Mouse (Mus musculus) testis, adult 2 months (tissue): ENCODE results near the gene Gk5. TPM values are rescaled to one million over a fixed set of nuclear protein-coding genes. Genes with fewer than 3 reads are reported as not detected.
"Not testable (repeated sequence)": the region's sequence is repeated elsewhere in the genome, so short reads cannot be mapped to it uniquely, and the experiment has no call there.

Experiments
- H3K27ac ChIP-seq: fragments of 200-500 bp; 2 replicates; pipeline ENCODE4 v1.5.1; 2012; ENCODE audit warnings: low read depth, low read length; ENCODE audit not compliant: control insufficient read depth, insufficient read depth
- H3K27me3 ChIP-seq: fragments of 200-500 bp; 2 replicates; pipeline ENCODE4 v1.6.1; 2012; ENCODE audit warnings: mild to moderate bottlenecking, low read length, moderate library complexity; ENCODE audit not compliant: control insufficient read depth, insufficient read depth
- H3K36me3 ChIP-seq: fragments of 200-500 bp; 2 replicates; pipeline ENCODE4 v1.6.1; 2012; ENCODE audit warnings: mild to moderate bottlenecking, low read length; ENCODE audit not compliant: control insufficient read depth, insufficient read depth
- H3K4me1 ChIP-seq: fragments of 200-500 bp; 2 replicates; pipeline ENCODE4 v1.6.1; 2012; ENCODE audit warnings: low read length; ENCODE audit not compliant: control insufficient read depth, insufficient read depth
- H3K4me3 ChIP-seq: fragments of 200-500 bp; 2 replicates; pipeline ENCODE4 v1.5.1; 2012; ENCODE audit warnings: low read depth, mild to moderate bottlenecking, low read length, moderate library complexity, mixed read lengths; ENCODE audit not compliant: control insufficient read depth
- CTCF ChIP-seq: fragments of 200-500 bp; IDR thresholded peaks from 2 replicates; pipeline ENCODE4 v1.5.1; 2012; ENCODE audit warnings: low read depth, mild to moderate bottlenecking, inconsistent platforms, low read length, moderate library complexity; ENCODE audit not compliant: control insufficient read depth, insufficient read depth, insufficient replicate concordance
- POLR2A ChIP-seq: fragments of 200-500 bp; IDR thresholded peaks from 2 replicates; pipeline ENCODE4 v1.6.1; 2012; ENCODE audit warnings: low read depth, mild to moderate bottlenecking, inconsistent platforms, low read length, moderate library complexity; ENCODE audit not compliant: control insufficient read depth
- polyA plus RNA-seq: library from polyadenylated mRNA; depleted of rRNA; stranded (reverse); fragments of >200 nt; gene quantifications from 2 replicates; pipeline ENCODE4 v1.2.3, GENCODE M21; 2012

Gene Gk5
- polyA plus RNA-seq, 1 experiment = 3.3 TPM

DNA sequence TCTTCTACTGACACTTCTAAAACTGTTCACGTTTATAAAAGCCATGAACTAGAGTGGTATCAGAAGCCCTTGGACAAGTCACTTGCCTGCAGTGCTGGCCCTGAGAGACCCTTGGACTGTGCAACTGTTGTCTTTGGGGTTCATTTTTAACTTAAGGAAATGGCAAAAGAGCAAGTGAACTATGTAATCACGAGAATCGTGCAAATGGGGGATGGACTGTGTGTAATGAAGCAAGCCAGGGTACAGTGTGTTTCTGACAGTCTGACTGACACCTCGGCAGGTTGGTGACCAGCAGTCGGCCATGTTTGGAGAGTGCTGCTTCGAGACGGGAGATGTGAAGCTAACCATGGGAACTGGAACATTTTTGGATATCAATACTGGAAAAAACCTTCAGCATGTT, 33.6 kb downstream of the Gk5 start:
- Histone ChIP-seq H3K36me3 (no peaks in the 10 kb centered on the region), H3K27ac (no peak overlapping the region), H3K4me1 (no peaks in the 10 kb centered on the region), H3K27me3 (no peaks in the 10 kb centered on the region), H3K4me3 (no peak overlapping the region)
- TF ChIP-seq POLR2A (no peak), CTCF (no peak)

GRCm38 (mm10) chr9:96158431-96158830, 39.3 kb downstream of the Gk5 start:
- H3K4me1 ChIP-seq = peaks cover 8% of the 10 kb centered on the region
- no peaks in the 10 kb centered on the region for H3K36me3 ChIP-seq
- H3K27ac ChIP-seq = peak overlapping the region; percentile 96
- TF ChIP-seq CTCF (no peak), POLR2A (no peak)
- H3K4me3 ChIP-seq = no peak overlapping the region
- H3K27me3 ChIP-seq = no peaks in the 10 kb centered on the region

- H3K4me3 ChIP-seq = no peak overlapping the region
- H3K27ac ChIP-seq = peak overlapping the region; percentile 80
- no peaks in the 10 kb centered on the region for H3K36me3 ChIP-seq
- H3K4me1 ChIP-seq = peaks cover 8% of the 10 kb centered on the region
- TF ChIP-seq POLR2A (no peak), CTCF (no peak)
- no peaks in the 10 kb centered on the region for H3K27me3 ChIP-seq
These were observed 39.9 kb downstream of the Gk5 start for GRCm38 (mm10) chr9:96159047-96159446.

DNA sequence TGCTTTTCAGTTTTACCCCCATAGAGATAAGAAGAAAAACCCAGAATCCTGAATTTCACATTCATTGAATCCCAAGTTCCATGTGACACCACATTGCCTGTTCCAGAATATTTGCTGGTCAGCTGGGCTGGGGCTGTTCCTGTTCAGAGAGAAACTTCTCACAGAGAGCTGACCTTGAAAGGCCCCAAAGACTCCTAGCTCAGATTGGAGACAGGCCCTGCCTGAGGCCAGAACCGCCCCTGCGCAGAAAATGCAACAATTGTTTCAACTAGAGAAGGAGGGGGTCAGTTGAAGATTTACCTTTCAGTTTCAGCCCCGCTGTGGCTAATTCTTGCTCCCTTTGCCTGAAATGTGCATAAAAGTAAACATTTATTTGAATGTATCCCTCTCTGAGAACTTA, 41.6 kb downstream of the Gk5 start:
- TF ChIP-seq POLR2A = no peak
- no peak for TF ChIP-seq CTCF

DNA sequence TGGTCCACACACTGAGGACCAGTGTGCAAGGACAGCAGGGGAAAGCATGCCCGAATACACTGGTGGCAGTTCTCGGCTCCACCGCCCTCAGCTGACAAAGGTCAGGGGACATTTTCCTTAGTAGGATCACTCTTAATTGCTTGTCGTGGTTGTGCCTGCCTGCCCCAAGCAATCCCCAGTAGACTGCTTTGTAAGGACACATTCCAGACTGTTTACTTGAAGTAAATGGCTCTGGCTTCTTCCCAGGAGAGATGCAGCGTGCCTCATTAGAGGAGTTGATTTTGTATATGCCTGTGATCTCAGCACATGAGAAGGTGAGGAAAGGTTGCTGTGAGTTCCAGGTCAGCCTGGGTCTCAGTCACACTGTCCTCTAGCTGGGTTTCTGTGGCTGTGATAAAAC, 43.3 kb downstream of the Gk5 start:
- H3K4me1 ChIP-seq = peaks cover 11% of the 10 kb centered on the region
- H3K4me3 ChIP-seq = no peak overlapping the region
- no peaks in the 10 kb centered on the region for H3K27me3 ChIP-seq
- no peaks in the 10 kb centered on the region for H3K36me3 ChIP-seq
- TF ChIP-seq POLR2A (no peak), CTCF (no peak)
- no peak overlapping the region; the same call in 1 of the 2 replicates for H3K27ac ChIP-seq

More for the DNA sequence above, 41.6 kb downstream of the Gk5 start:
- H3K27ac ChIP-seq = peak overlapping the region; percentile 70
- no peaks in the 10 kb centered on the region for H3K36me3 ChIP-seq
- no peaks in the 10 kb centered on the region for H3K27me3 ChIP-seq
- no peak overlapping the region for H3K4me3 ChIP-seq
- peaks cover 8% of the 10 kb centered on the region for H3K4me1 ChIP-seq

DNA sequence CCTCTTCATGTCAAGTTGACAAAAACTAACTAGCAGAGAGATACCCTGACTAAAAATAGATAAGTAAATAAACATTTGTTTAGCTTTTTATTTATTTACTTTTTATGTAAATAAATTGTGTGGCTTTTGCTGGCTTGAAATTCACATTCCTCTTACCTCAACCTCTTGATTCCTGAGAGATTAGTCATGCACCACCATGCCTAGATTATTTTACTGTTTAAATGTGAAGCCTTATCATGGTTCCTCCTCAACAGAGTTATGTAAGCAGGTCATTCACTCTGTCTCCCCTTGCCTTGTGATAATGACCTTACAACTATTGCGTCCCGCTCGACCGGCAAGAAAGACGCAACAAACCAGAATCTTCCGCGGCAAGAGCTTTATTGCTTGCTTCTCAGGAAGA, 44.3 kb downstream of the Gk5 start:
- no peaks in the 10 kb centered on the region for H3K27me3 ChIP-seq
- peaks cover 8% of the 10 kb centered on the region for H3K4me1 ChIP-seq
- no peak overlapping the region for H3K4me3 ChIP-seq
- TF ChIP-seq CTCF (no peak), POLR2A (no peak)
- no peaks in the 10 kb centered on the region for H3K36me3 ChIP-seq
- no peak overlapping the region for H3K27ac ChIP-seq

GRCm38 (mm10) chr9:96163983-96164382, 44.8 kb downstream of the Gk5 start:
- H3K4me3 ChIP-seq, H3K27ac ChIP-seq: not testable (repeated sequence)

DNA sequence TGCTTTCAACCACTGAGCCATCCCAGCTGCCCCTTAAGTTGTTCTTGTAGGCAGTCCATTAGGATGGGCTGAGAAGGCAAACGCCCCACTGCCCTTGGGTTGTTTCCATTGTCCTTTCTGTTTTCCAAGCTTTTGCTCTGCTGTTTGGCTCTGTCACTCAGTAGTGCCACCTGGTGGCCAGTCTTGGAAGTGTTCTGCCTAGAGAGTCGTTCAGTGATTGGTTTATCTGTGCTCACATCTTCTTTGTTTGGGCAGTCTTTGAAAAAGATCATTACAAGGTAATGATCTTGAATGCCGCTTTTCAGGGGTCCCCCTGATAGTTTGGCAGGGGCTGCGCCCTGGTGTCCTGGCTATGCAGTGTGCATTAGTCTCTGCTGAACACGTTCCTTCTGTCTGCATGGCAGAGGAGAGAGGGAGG, 48.0 kb downstream of the Gk5 start:
- Histone ChIP-seq H3K27me3 (no peaks in the 10 kb centered on the region), H3K36me3 (no peaks in the 10 kb centered on the region), H3K27ac (peak overlapping the region; percentile 49), H3K4me1 (peaks cover 4% of the 10 kb centered on the region; the same call in 1 of the 2 replicates), H3K4me3 (no peak overlapping the region)
- TF ChIP-seq POLR2A = no peak
- TF ChIP-seq CTCF = peak; percentile 54

More at GRCm38 (mm10) chr9:96163983-96164382, 44.8 kb downstream of the Gk5 start:
- H3K4me1 ChIP-seq, H3K36me3 ChIP-seq, H3K27me3 ChIP-seq: not testable (repeated sequence)
